Mouse (Mus musculus): Measurements from ENCODE around the gene Nfkbid. TPM values are rescaled to one million over a fixed set of nuclear protein-coding genes. Genes with fewer than 3 reads are reported as not detected.
A peak's percentile ranks its signal among the peaks of the same experiment; 100 is the strongest.
"Not testable (repeated sequence)": the region's sequence is repeated elsewhere in the genome, so short reads cannot be mapped to it uniquely, and the experiment has no call there.

Nfkbid gene
- polyA plus RNA-seq, 1 experiment from 2014 or later, result 2.7 TPM

DNA sequence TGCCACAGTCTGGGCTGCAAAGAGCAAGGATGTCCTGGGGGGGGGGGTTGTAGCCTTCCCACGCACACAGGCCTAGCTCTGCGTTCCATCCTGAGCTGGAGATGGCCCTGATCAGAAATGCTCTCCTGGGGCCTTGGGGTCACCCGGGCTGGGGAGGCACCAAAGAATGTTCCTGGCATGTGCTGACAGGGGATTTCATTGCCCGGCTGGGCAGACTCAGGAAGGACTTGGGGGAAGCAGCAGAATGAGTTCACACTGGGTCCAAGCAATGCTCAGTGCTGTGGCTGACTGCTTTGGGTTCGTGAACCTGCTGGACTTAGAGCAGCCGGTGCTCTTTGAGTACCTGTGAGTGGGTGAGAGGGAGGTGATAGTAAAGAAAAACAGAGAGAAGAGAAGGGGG, 38.0 kb downstream of the Nfkbid start:
- Histone ChIP-seq H3K9ac (replicated peaks; ENCODE audit: low read depth, low read length) (no peak overlapping the region), H3K4me1 (ENCODE audit: control insufficient read depth, insufficient read depth, low read length) (peaks cover 15% of the 10 kb centered on the region; the same call in 1 of the 2 replicates), H3K4me3 (ENCODE audit: low read depth, low read length) (no peak overlapping the region), H3K4me2 (replicated peaks; ENCODE audit: low read depth, low read length) (no peak overlapping the region), H3K36me3 (ENCODE audit: control insufficient read depth, insufficient read depth, low read length) (no peaks in the 10 kb centered on the region), H3K27ac (ENCODE audit: low read length) (no peak overlapping the region), H3K9me3 (ENCODE audit: control insufficient read depth, low read depth, low read length) (no peaks in the 10 kb centered on the region), H3K27me3 (ENCODE audit: control insufficient read depth, insufficient read depth, low read length) (peaks cover 76% of the 10 kb centered on the region)
- ATAC-seq (ENCODE audit: insufficient number of reproducible peaks, insufficient read depth, low FRiP score, low read depth), result no peak
- WGBS, result 43% methylated on average over 6 of the region's 6 CpGs

DNA sequence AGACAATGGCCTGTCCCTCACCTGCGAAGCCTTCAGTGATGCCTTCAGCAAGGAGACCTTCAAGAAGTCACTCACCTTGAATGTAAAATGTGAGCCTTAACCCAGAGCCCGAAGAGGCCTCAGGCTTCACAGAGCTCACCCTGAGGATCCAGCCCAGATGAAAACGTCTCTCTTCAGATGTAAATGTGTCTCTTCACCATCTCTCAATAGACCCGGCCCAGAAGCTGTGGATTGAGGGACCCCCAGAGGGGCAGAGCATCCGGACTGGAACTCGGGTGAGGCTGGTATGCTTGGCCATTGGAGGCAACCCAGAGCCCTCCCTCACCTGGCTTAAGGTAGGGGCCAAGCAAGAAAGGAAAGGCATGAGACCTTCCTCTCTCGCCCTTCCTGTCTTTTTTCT, 42.0 kb downstream of the Nfkbid start:
- H3K27me3 ChIP-seq (ENCODE audit: control insufficient read depth, insufficient read depth, low read length), result peaks cover 63% of the 10 kb centered on the region
- ATAC-seq (ENCODE audit: insufficient number of reproducible peaks, insufficient read depth, low FRiP score, low read depth), result no peak
- WGBS, result 35% methylated on average over 7 of the region's 7 CpGs
- H3K4me3 ChIP-seq (ENCODE audit: low read depth, low read length), result no peak overlapping the region
- no peaks in the 10 kb centered on the region for H3K9me3 ChIP-seq (ENCODE audit: control insufficient read depth, low read depth, low read length)
- H3K27ac ChIP-seq (ENCODE audit: low read length), result no peak overlapping the region
- no peak overlapping the region for H3K9ac ChIP-seq (replicated peaks; ENCODE audit: low read depth, low read length)
- H3K4me2 ChIP-seq (replicated peaks; ENCODE audit: low read depth, low read length), result no peak overlapping the region
- no peaks in the 10 kb centered on the region for H3K36me3 ChIP-seq (ENCODE audit: control insufficient read depth, insufficient read depth, low read length)
- 0 out of 2 replicates have a peak, but pooled peaks cover 4% of the 10 kb centered on the region for H3K4me1 ChIP-seq (ENCODE audit: control insufficient read depth, insufficient read depth, low read length)

DNA sequence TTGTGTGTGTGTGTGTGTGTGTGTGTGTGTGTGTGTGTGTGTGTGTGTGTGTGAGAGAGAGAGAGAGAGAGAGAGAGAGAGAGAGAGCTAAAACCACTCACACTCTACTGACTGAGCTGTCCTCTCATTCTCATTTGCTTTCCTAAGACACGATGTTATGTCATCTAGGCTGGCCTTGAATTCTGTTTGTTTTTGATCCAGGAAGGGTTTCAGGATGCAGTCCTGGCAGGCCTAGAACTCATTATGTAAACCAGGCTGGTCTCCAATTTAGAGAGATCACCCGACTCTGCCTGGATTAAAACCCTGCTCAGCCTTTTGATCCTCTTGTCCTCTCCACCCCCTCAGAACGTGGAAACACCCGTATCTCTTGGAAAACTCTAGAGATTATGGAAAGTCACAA, 42.5 kb downstream of the Nfkbid start:
- Histone ChIP-seq H3K9me3 (ENCODE audit: control insufficient read depth, low read depth, low read length) (no peaks in the 10 kb centered on the region), H3K4me3 (ENCODE audit: low read depth, low read length) (no peak overlapping the region), H3K4me1 (ENCODE audit: control insufficient read depth, insufficient read depth, low read length) (0 out of 2 replicates have a peak, but pooled peaks cover 4% of the 10 kb centered on the region), H3K9ac (replicated peaks; ENCODE audit: low read depth, low read length) (no peak overlapping the region), H3K4me2 (replicated peaks; ENCODE audit: low read depth, low read length) (no peak overlapping the region), H3K27me3 (ENCODE audit: control insufficient read depth, insufficient read depth, low read length) (peaks cover 59% of the 10 kb centered on the region), H3K36me3 (ENCODE audit: control insufficient read depth, insufficient read depth, low read length) (no peaks in the 10 kb centered on the region), H3K27ac (ENCODE audit: low read length) (no peak overlapping the region)
- WGBS, result 23% methylated on average over 4 of the region's 4 CpGs
- ATAC-seq (ENCODE audit: insufficient number of reproducible peaks, insufficient read depth, low FRiP score, low read depth), result no peak

DNA sequence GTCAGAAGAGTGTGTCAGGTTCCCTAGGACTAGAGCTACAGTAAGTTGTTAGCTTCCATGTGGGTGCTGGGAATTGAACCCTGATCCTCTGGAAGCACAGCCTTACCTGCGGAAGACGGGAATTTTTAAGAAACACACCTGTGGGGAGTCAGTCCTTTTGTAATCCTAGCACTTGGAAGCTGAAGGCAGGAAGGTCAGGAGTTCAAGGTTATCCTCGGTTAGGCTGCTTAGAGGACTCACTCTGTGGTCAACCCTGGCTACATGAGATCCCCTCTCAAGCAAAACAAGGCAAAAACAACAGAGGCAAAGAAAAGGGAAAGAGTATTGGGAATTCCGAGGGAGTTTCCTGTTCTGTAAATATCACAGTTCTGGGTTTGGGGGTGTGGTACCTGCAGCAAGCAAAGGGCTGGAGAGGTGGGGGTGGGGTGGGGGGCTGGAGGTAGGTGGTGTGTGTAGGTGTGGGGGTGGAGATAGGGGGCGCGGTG, 43.3 kb downstream of the Nfkbid start:
- Histone ChIP-seq H3K36me3 (ENCODE audit: control insufficient read depth, insufficient read depth, low read length) (no peaks in the 10 kb centered on the region), H3K27me3 (ENCODE audit: control insufficient read depth, insufficient read depth, low read length) (peaks cover 52% of the 10 kb centered on the region), H3K27ac (ENCODE audit: low read length) (no peak overlapping the region), H3K4me1 (ENCODE audit: control insufficient read depth, insufficient read depth, low read length) (0 out of 2 replicates have a peak, but pooled peaks cover 4% of the 10 kb centered on the region), H3K9me3 (ENCODE audit: control insufficient read depth, low read depth, low read length) (no peaks in the 10 kb centered on the region), H3K4me2 (replicated peaks; ENCODE audit: low read depth, low read length) (no peak overlapping the region), H3K9ac (replicated peaks; ENCODE audit: low read depth, low read length) (no peak overlapping the region), H3K4me3 (ENCODE audit: low read depth, low read length) (no peak overlapping the region)
- WGBS, result 14% methylated on average over 6 of the region's 6 CpGs
- ATAC-seq (ENCODE audit: insufficient number of reproducible peaks, insufficient read depth, low FRiP score, low read depth), result no peak

DNA sequence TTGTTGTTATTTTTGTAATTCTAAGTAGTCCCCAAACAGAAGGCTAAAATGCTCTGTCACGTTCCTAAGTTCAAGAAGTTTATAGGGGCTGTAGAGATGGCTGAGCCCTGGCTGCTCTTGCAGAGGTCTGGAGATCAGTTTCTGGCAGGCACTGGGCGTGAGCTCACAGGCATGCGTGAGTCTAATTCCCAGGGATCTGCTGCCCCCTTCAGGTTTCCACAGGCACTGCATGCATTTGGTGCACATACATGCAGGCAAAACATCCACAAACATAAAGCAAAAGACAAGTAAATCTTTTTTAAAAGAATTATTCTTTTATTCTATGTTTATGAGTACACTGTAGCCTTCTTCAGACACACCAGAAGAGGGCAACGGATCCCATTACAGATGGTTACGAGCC, 50.9 kb downstream of the Nfkbid start:
- H3K9me3 ChIP-seq (ENCODE audit: control insufficient read depth, low read depth, low read length), result peaks cover 3% of the 10 kb centered on the region; the same call in 1 of the 2 replicates
- no peak overlapping the region for H3K9ac ChIP-seq (replicated peaks; ENCODE audit: low read depth, low read length)
- no peak overlapping the region for H3K4me3 ChIP-seq (ENCODE audit: low read depth, low read length)
- peaks cover 2% of the 10 kb centered on the region; the same call in 1 of the 2 replicates for H3K4me1 ChIP-seq (ENCODE audit: control insufficient read depth, insufficient read depth, low read length)
- no peak for ATAC-seq (ENCODE audit: insufficient number of reproducible peaks, insufficient read depth, low FRiP score, low read depth)
- no peak overlapping the region for H3K27ac ChIP-seq (ENCODE audit: low read length)
- 48% methylated on average over 5 of the region's 5 CpGs for WGBS
- H3K27me3 ChIP-seq (ENCODE audit: control insufficient read depth, insufficient read depth, low read length), result 0 out of 2 replicates have a peak, but pooled peaks cover under 1% of the 10 kb centered on the region
- no peak overlapping the region for H3K4me2 ChIP-seq (replicated peaks; ENCODE audit: low read depth, low read length)
- H3K36me3 ChIP-seq (ENCODE audit: control insufficient read depth, insufficient read depth, low read length), result no peaks in the 10 kb centered on the region

DNA sequence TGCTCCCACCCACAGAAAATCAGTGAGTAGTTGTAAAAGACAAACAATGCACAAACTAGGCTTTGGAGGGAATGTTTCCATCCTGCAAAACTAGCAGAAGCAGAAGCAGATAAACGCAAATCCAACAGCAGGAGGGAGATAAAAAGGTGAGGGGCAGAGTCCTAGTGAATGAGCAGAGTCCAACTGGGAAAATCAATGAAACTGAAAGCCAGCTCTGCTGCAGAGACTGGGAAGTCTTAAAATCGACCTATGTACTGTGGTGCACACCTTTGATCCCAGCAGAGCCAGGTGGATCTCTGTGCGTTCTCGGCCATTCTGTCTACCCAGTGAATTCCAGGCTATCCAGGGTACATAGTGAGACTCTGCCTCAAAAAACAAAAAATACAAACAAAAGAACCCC, 53.5 kb downstream of the Nfkbid start:
- peaks cover 5% of the 10 kb centered on the region; the same call in 1 of the 2 replicates for H3K4me1 ChIP-seq (ENCODE audit: control insufficient read depth, insufficient read depth, low read length)
- H3K9ac ChIP-seq (replicated peaks; ENCODE audit: low read depth, low read length), result no peak overlapping the region
- 61% methylated on average over 4 of the region's 4 CpGs for WGBS
- peaks cover 3% of the 10 kb centered on the region; the same call in 1 of the 2 replicates for H3K9me3 ChIP-seq (ENCODE audit: control insufficient read depth, low read depth, low read length)
- H3K36me3 ChIP-seq (ENCODE audit: control insufficient read depth, insufficient read depth, low read length), result no peaks in the 10 kb centered on the region
- no peaks in the 10 kb centered on the region for H3K27me3 ChIP-seq (ENCODE audit: control insufficient read depth, insufficient read depth, low read length)
- no peak overlapping the region for H3K4me2 ChIP-seq (replicated peaks; ENCODE audit: low read depth, low read length)
- H3K27ac ChIP-seq (ENCODE audit: low read length), result no peak overlapping the region
- H3K4me3 ChIP-seq (ENCODE audit: low read depth, low read length), result no peak overlapping the region
- ATAC-seq (ENCODE audit: insufficient number of reproducible peaks, insufficient read depth, low FRiP score, low read depth), result no peak

DNA sequence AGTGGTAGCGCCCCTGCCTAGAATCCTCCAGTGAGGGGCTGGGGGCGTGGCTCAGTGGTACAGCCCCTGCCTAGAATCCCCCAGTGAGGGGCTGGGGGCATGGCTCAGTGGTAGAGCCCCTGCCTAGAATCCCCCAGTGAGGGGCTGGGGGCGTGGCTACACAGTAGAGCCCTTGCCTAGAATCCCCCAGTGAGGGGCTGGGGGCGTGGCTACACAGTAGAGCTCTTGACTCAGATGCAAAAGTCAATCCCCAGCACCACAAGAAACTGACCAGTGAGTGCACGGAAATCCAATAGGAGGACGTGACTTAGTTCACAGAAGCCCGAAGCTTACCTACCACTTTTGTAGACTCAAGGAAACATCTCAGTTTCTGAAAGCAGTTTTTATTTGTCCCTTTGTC, 54.6 kb downstream of the Nfkbid start:
- not testable (repeated sequence) for H3K4me3 ChIP-seq (ENCODE audit: low read depth, low read length); H3K9me3 ChIP-seq (ENCODE audit: control insufficient read depth, low read depth, low read length); H3K27ac ChIP-seq (ENCODE audit: low read length); H3K36me3 ChIP-seq (ENCODE audit: control insufficient read depth, insufficient read depth, low read length); H3K4me2 ChIP-seq (replicated peaks; ENCODE audit: low read depth, low read length); H3K27me3 ChIP-seq (ENCODE audit: control insufficient read depth, insufficient read depth, low read length); H3K4me1 ChIP-seq (ENCODE audit: control insufficient read depth, insufficient read depth, low read length); H3K9ac ChIP-seq (replicated peaks; ENCODE audit: low read depth, low read length); ATAC-seq (ENCODE audit: insufficient number of reproducible peaks, insufficient read depth, low FRiP score, low read depth)
- 81% methylated on average over 6 of the region's 7 CpGs for WGBS

DNA sequence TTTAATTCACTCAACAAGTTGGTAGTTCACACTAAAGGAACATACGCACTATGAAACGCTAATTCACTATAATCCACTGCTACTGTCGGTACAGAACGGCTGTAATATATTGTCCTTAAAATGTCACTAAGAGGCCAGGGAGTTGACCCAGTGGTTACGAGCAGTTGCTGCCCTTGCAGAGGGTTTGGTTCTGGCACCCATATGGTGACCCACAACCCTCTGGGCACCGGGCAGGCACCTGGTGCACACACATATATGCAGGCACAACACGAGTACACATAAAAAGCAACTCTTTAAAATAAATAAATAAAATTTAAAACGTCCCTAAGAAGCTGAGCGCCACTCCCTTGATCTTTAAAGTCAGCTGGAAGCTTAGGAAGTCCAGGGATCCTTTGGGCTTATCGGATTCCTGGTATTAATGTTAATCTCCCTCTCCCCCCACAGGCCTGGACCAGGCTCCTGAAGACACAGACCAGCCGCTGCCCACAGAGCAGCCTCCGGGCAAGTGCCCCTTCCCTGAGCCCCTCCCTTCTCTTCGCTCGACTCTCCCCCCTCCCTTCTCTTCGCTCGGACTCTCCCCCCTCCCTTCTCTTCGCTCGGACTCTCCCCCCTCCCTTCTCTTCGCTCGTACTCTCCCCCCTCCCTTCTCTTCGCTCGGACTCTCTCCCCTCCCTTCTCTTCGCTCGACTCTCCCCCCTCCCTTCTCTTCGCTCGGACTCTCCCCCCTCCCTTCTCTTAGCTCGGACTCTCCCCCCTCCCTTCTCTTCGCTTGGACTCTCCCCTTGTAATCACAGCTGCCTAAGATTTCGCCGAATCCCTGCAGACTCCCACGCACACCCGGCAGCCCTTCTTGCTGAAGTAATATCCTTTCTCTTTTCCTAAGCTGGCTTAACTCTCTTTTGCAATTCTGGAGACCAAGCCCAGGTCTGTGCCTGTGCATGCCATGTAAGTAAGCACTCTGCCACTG, 56.2 kb downstream of the Nfkbid start:
- Histone ChIP-seq H3K4me3 (ENCODE audit: low read depth, low read length) (peak overlapping the region; percentile 15; the same call in 1 of the 2 replicates), H3K9ac (replicated peaks; ENCODE audit: low read depth, low read length) (no peak overlapping the region)
- ATAC-seq (ENCODE audit: insufficient number of reproducible peaks, insufficient read depth, low FRiP score, low read depth), result no peak

More for the DNA sequence above, 56.2 kb downstream of the Nfkbid start:
- peaks cover 5% of the 10 kb centered on the region; the same call in 1 of the 2 replicates for H3K4me1 ChIP-seq (ENCODE audit: control insufficient read depth, insufficient read depth, low read length)
- no peak overlapping the region for H3K27ac ChIP-seq (ENCODE audit: low read length)
- 6% methylated on average over 31 of the region's 32 CpGs for WGBS
- H3K9me3 ChIP-seq (ENCODE audit: control insufficient read depth, low read depth, low read length), result no peaks in the 10 kb centered on the region
- H3K4me2 ChIP-seq (replicated peaks; ENCODE audit: low read depth, low read length), result peak overlapping the region; percentile 24
- H3K36me3 ChIP-seq (ENCODE audit: control insufficient read depth, insufficient read depth, low read length), result no peaks in the 10 kb centered on the region
- no peaks in the 10 kb centered on the region for H3K27me3 ChIP-seq (ENCODE audit: control insufficient read depth, insufficient read depth, low read length)

Measured in stomach, embryonic 14.5 days (tissue).